Mouse (Mus musculus) forebrain, embryonic 14.5 days (tissue): Measurements from ENCODE around the gene Amfr. TPM values are rescaled to one million over a fixed set of nuclear protein-coding genes. Genes with fewer than 3 reads are reported as not detected.

Experiments used
- ATAC-seq: fragments of 200-750 bp; cut with Nextera tagmentation; 2 replicates; pipeline ENCODE4 v1.8.0; 2017; ENCODE audit warnings: mild to moderate bottlenecking, moderate library complexity
- DNase-seq: peaks from one replicate; pipeline ENCODE4 v3.0.0-alpha.2; 2015; ENCODE audit warnings: low spot score
- H3K27ac ChIP-seq: fragments of 300-500 bp; sonication (generic); 2 replicates; pipeline ENCODE4 v1.5.1; 2014; ENCODE audit warnings: low read depth, mild to moderate bottlenecking, control low read depth, low read length, moderate library complexity
- H3K27me3 ChIP-seq: fragments of 300-500 bp; sonication (generic); replicated peaks from 2 replicates; pipeline ENCODE4 v1.6.1; 2014; ENCODE audit warnings: low read length, control low read depth, mixed read lengths; ENCODE audit not compliant: control insufficient read depth, insufficient read depth
- H3K36me3 ChIP-seq: fragments of 300-500 bp; sonication (generic); 2 replicates; pipeline ENCODE4 v1.6.1; 2014; ENCODE audit warnings: low read length, control low read depth; ENCODE audit not compliant: control insufficient read depth, insufficient read depth
- H3K4me1 ChIP-seq: fragments of 300-500 bp; sonication (generic); 2 replicates; pipeline ENCODE4 v1.6.1; 2014; ENCODE audit warnings: antibody characterized with exemption, low read length, control low read depth; ENCODE audit not compliant: control insufficient read depth, insufficient read depth
- H3K4me2 ChIP-seq: fragments of 300-500 bp; sonication (generic); 2 replicates; pipeline ENCODE4 v1.6.1; 2014; ENCODE audit warnings: mild to moderate bottlenecking, control low read depth, low read length
- H3K4me3 ChIP-seq: fragments of 300-500 bp; sonication (generic); 2 replicates; pipeline ENCODE4 v1.5.1; 2014; ENCODE audit warnings: low read depth, low read length, control low read depth
- H3K9ac ChIP-seq: fragments of 300-500 bp; sonication (generic); 2 replicates; pipeline ENCODE4 v1.6.1; 2014; ENCODE audit warnings: mild to moderate bottlenecking, low read length, control low read depth, moderate library complexity
- H3K9me3 ChIP-seq: fragments of 300-500 bp; sonication (generic); replicated peaks from 2 replicates; pipeline ENCODE4 v1.6.1; 2016; ENCODE audit warnings: low read length, control low read depth, mixed read lengths; ENCODE audit not compliant: control insufficient read depth
- WGBS: fragments of 180-500 bp; shearing (Covaris S2); extraction: QIAGEN DNeasy Blood & Tissue Kit; methylation state at CpG from one replicate; pipeline ENCODE4 v1.1.7; 2014; 5-methylcytosine and 5-hydroxymethylcytosine counted together
- polyA plus RNA-seq: library from polyadenylated mRNA; unstranded; fragments of >200 nt; fragmentation: Nextera tagmentation; extraction: Ambion mirVana; gene quantifications from 2 replicates; pipeline ENCODE4 v1.2.1, GENCODE M21; 2014

The Amfr gene
- polyA plus RNA-seq, 1 experiment from 2014 or later, result 55.8 TPM

DNA sequence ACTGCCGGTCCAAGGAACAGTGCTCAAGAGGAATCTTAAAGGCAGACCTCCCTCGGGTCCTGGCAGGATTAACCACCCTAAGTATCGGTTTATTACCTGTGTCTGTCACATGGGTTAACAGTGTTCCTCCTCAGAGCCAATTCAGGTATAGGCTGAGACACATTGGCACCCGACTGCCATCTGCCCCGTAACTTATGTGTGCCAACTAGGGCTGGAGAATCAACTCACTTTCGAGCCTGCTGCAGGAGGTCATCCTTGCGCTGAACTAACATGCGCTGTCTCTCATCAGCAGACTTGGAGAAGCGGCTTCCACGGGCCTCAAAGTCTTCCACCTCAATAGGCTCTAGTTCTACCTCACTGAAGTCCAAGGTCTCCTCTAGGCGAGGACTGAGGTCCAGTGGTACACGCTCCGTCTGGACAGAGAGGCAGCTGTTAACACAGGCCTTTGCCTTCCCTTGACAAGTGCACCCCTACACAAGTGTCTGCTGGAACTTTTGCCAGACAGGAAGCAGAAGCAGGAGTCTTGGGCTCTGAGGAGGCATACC lies 38.7 kb downstream of the Amfr start:
- Histone ChIP-seq H3K9ac (no peak overlapping the region), H3K4me1 (no peaks in the 10 kb centered on the region), H3K27me3 (no peaks in the 10 kb centered on the region), H3K36me3 (peaks cover 77% of the 10 kb centered on the region), H3K27ac (no peak overlapping the region), H3K4me3 (no peak overlapping the region), H3K4me2 (no peak overlapping the region), H3K9me3 (no peaks in the 10 kb centered on the region)
- WGBS, result 96% methylated on average over 13 of the region's 13 CpGs
- DNase-seq (no peak), ATAC-seq (no peak)

DNA sequence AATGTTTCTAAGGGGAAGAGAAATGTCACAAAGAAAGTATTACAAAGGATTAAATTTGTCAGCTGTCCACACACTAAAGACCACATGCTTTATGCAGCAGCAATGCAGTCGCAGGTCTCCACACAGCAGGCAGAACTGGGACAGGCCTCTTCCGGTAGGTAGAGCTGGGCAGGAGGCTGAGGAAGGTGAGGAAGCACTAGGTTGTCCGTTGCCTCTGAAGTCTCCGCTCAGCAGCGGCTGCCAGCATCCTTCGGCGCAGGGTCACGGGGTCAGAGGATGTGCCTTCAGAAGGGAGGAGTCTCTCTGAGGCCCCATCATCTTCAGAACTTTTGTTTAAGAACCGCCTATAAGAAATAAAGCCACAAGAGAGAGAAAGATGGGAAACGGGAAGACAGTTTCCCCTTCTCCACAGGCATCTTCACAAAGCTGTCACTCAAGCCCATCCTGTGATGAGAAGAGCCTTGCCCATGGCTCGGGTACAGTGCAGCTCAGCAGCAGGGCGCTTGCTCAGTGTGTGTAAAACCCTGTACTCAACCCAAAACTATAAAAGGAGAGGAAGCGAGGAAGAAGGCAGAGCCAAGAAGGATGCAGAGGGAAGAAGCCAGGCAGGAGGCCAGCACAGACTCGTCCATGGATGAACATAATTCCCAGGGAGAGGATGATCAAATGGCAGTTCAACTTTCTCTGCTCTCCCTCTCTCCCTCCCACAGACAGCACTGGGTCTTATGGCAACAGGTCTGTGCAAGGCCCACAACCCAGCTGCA lies 39.5 kb downstream of the Amfr start:
- no peak overlapping the region for H3K27ac ChIP-seq
- no peaks in the 10 kb centered on the region for H3K4me1 ChIP-seq
- H3K4me3 ChIP-seq, result no peak overlapping the region
- no peaks in the 10 kb centered on the region for H3K9me3 ChIP-seq
- no peaks in the 10 kb centered on the region for H3K27me3 ChIP-seq
- DNase-seq, result no peak
- no peak overlapping the region for H3K4me2 ChIP-seq
- ATAC-seq, result 0 out of 2 replicates have a peak, but pooled peaks have one; percentile 14
- no peak overlapping the region for H3K9ac ChIP-seq
- WGBS, result 85% methylated on average over 14 of the region's 14 CpGs
- H3K36me3 ChIP-seq, result peaks cover 75% of the 10 kb centered on the region

DNA sequence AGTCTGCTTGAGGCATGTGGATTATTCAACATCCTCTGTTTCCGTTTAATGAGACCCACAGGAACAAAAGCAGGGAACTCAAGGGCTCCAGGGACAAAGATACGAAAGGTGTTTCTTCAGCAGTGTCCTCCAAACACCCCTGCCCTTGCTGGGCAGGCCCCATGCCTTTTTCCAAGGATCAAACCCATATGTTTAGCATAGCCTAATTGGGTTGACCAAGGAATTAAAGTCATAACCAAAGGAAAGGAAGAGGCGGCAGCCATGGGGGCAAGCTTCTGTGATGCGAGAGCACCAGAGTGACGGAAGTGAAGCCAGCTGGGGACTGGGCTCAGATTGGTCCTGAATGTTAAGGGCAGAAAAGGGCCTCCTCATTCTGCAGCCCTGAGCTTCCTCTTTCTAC lies 40.4 kb downstream of the Amfr start:
- H3K27ac ChIP-seq, result no peak overlapping the region
- peaks cover 78% of the 10 kb centered on the region for H3K36me3 ChIP-seq

DNA sequence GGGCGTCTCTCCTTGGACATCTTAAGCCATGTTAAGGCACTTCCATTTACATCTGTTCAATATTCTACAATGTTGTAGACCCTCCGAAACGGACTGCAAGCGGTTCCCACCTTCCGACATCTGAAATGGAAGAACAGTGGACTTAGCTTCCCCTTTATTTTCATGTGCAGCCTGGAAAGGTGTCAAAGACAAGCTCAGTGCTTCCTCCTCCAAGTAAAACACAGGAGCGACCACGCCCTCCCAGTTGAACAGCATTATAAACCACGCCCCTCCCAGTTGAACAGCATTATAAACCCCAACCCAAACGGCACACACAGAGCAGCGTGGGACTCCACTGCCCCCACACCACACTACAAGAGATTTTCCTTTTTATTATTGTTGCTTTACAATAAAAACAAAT lies 41.2 kb downstream of the Amfr start:
- DNase-seq, result no peak
- H3K27me3 ChIP-seq, result no peaks in the 10 kb centered on the region
- no peak overlapping the region for H3K9ac ChIP-seq
- no peak overlapping the region for H3K4me2 ChIP-seq
- peaks cover 80% of the 10 kb centered on the region for H3K36me3 ChIP-seq
- no peak for ATAC-seq
- no peaks in the 10 kb centered on the region for H3K4me1 ChIP-seq
- H3K9me3 ChIP-seq, result no peaks in the 10 kb centered on the region
- 95% methylated on average over 10 of the region's 10 CpGs for WGBS
- H3K4me3 ChIP-seq, result no peak overlapping the region
- no peak overlapping the region for H3K27ac ChIP-seq

More for the DNA sequence above, 40.4 kb downstream of the Amfr start:
- Histone ChIP-seq H3K27me3 (no peaks in the 10 kb centered on the region), H3K9ac (no peak overlapping the region), H3K4me3 (no peak overlapping the region), H3K4me2 (no peak overlapping the region), H3K9me3 (no peaks in the 10 kb centered on the region), H3K4me1 (no peaks in the 10 kb centered on the region)
- 77% methylated on average over 5 of the region's 5 CpGs for WGBS
- DNase-seq (no peak), ATAC-seq (no peak)

DNA sequence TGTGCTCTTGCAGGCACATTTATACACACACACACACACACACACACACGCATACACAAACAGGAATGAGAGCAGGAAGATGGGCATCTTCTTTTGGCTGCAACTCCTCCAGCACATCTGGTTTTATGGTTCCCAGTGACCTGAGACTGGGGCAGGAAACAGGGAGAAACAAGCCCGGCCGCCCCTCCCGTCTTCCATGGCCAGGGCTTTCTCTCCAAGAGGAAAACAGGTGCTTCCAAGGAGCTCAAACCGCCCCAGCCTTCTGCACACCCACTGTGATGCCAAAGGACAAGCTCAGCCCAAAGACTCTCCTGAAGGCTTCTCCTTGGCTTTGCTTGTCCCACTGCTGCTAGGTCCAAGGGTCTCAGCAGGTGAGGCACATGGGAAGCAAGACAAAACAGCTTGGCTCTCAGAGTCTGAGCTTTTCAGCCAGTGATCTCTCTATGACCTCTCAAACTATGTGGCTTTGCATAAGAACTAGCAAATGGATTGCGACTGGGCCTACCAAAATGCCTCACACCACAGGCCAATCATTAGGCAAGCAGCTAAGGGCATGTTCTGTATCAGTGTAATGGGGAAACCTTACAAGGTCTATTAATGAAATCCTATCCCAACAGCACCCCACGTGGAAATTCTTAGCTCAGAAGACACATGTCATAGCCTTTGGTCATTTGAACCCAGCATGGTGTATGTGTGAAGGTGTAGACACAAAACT lies 42.9 kb downstream of the Amfr start:
- DNase-seq (no peak), ATAC-seq (no peak)

DNA sequence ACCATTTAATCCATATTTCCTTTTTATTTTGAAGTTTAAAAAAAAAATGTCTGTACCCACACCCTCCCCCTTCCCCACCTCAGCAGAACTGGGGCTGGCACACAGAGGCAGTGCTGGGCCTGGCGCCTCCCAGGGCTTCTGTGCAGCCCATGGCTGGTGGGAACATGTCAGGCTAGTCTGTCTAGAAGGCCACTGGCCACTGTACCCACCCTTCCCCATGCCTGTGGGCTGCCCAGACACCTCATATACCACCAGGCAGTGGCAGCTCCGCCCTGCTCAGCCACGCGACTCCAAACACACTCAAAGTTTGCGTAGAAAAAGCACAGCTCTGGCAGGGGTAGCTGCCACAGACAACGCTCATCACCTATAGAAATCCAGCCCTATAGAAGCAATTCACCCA lies 44.3 kb downstream of the Amfr start:
- peaks cover 81% of the 10 kb centered on the region for H3K36me3 ChIP-seq
- H3K27ac ChIP-seq, result no peak overlapping the region
- no peak overlapping the region for H3K4me3 ChIP-seq
- 80% methylated on average over 6 of the region's 6 CpGs for WGBS
- no peaks in the 10 kb centered on the region for H3K27me3 ChIP-seq
- H3K4me1 ChIP-seq, result no peaks in the 10 kb centered on the region
- H3K9me3 ChIP-seq, result no peaks in the 10 kb centered on the region
- DNase-seq (no peak), ATAC-seq (no peak; the same call in 1 of the 2 replicates)
- H3K9ac ChIP-seq, result no peak overlapping the region
- H3K4me2 ChIP-seq, result no peak overlapping the region

More for the DNA sequence above, 42.9 kb downstream of the Amfr start:
- H3K27ac ChIP-seq, result peak overlapping the region; percentile 41; the same call in 1 of the 2 replicates
- no peaks in the 10 kb centered on the region for H3K27me3 ChIP-seq
- no peak overlapping the region for H3K4me2 ChIP-seq
- WGBS, result 86% methylated on average over 7 of the region's 7 CpGs
- no peak overlapping the region for H3K9ac ChIP-seq
- H3K4me3 ChIP-seq, result no peak overlapping the region
- H3K9me3 ChIP-seq, result no peaks in the 10 kb centered on the region
- H3K36me3 ChIP-seq, result peaks cover 81% of the 10 kb centered on the region
- no peaks in the 10 kb centered on the region for H3K4me1 ChIP-seq

DNA sequence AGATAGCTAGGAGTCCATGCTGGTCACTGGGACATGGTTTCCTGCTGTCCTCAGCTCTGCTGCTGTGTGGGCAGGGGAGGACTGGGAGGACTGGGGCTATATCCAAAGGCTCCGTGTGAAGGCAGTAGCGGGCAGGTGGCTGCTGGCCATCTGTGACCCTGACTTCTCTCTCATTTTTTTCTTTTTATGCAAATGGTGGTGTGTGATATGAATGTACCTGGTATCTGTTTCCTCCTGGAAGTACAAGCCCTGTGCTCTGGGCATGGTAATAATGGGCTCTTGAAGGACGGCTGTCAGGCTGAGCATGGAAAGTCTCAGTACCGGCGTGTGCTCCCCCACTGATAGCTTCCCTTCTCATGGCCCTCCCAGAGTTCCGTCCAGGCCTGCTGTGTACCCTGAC lies 51.7 kb downstream of the Amfr start:
- no peaks in the 10 kb centered on the region for H3K9me3 ChIP-seq
- ATAC-seq, result no peak
- H3K4me1 ChIP-seq, result no peaks in the 10 kb centered on the region
- WGBS, result 92% methylated on average over 6 of the region's 6 CpGs
- H3K36me3 ChIP-seq, result peaks cover 86% of the 10 kb centered on the region
- no peak overlapping the region for H3K27ac ChIP-seq
- H3K4me3 ChIP-seq, result no peak overlapping the region
- no peaks in the 10 kb centered on the region for H3K27me3 ChIP-seq
- H3K4me2 ChIP-seq, result no peak overlapping the region
- H3K9ac ChIP-seq, result no peak overlapping the region
- DNase-seq, result no peak

DNA sequence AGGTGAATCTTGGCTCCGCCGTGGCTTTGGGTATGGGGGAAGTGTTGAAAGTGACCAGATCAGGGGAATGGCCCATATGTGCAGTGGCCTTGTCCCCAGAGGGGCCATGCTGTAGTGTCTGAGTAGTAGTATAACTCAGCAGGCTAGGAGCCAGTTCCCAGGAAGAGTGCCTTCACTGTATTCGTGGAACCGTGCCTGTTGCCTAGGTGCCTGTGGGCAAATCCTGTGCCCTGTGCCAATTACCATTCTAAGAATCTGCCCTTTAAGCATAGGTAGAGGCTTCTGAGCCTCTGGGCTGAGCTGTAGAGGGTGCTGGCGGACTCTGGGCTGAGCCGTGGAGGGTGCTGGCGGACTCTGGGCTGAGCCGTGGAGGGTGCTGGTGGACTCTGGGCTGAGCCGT lies 54.2 kb downstream of the Amfr start:
- H3K4me1 ChIP-seq, result no peaks in the 10 kb centered on the region
- H3K4me3 ChIP-seq, result no peak overlapping the region
- whole genome bisulfite sequencing, result 83% methylated on average over 9 of the region's 9 CpGs
- no peak for ATAC-seq
- peak; percentile 25 for DNase-seq
- no peak overlapping the region for H3K9ac ChIP-seq
- no peak overlapping the region for H3K4me2 ChIP-seq
- no peaks in the 10 kb centered on the region for H3K9me3 ChIP-seq
- H3K36me3 ChIP-seq, result peaks cover 86% of the 10 kb centered on the region
- H3K27me3 ChIP-seq, result no peaks in the 10 kb centered on the region
- H3K27ac ChIP-seq, result no peak overlapping the region

DNA sequence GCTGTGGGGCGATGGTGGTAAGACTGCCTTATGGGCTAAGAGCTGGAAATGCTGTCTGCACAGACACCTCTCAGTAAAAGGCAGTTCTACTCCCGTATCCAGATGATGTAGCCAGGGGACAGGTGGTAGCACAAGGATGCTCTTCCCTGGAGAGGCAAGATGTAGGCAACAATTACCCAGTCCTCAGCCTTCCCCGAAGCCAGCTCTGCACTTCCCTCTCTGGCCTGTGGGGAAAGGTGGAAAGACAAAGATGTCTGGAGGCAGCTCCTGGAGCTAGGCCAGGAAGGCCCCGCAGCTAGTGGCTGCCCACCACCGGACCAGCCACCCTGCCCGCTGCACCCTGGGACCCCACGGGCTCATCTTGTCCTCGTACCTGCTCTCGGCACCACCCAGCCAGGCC lies 60.1 kb downstream of the Amfr start:
- no peaks in the 10 kb centered on the region for H3K9me3 ChIP-seq
- no peaks in the 10 kb centered on the region for H3K4me1 ChIP-seq
- no peak for DNase-seq
- peaks cover 95% of the 10 kb centered on the region for H3K36me3 ChIP-seq
- WGBS, result 84% methylated on average over 9 of the region's 9 CpGs
- H3K27ac ChIP-seq, result no peak overlapping the region; the same call in 1 of the 2 replicates
- H3K4me2 ChIP-seq, result no peak overlapping the region
- no peak overlapping the region for H3K4me3 ChIP-seq
- H3K27me3 ChIP-seq, result no peaks in the 10 kb centered on the region
- no peak overlapping the region for H3K9ac ChIP-seq
- no peak for ATAC-seq
